Mouse (Mus musculus): ENCODE measurements around the gene Bcar3.
A peak's percentile ranks its signal among the peaks of the same experiment; 100 is the strongest.
"Not testable (repeated sequence)": the region's sequence is repeated elsewhere in the genome, so short reads cannot be mapped to it uniquely, and the experiment has no call there.

Gene Bcar3

DNA sequence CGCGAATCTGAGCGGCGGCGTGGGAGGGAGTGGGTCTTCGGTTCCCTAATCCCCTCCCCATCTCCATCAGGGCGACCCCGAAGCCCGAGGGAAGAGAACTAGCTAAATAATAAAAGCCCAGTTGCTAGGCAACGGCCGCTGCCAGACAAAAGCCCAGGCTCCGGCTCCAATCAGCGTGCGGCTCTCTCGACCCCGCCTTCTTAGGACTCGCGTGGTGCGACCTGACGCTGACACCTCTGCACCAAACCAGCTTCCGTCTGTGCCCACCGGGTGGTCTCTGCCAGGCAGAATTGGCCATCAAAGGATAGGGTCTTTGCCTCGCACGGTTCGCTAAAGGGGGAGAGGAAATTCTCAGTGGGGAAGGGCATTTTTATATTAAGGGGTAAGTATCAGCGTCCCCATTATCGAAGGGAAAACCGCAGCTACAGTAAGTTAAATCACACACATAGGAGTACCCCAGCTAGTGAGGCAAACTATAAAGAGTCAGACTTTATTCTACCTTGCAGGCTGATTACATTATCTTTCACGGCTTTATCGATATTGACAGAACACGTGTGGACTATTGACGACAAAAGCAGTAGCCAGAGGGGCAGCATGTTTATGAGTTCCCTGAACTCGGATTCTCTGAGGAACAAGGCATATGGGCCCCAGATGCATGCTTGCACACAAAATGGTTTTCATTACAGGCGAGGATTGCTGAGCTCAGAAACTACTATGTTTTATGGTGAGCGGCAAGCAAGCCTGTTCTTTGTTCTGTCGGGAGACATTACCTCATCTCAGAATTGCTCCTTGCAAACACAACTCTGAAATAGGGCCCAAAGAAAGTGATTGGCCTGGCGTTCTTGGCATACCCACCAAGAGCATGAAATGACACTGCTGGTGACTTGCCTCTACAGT lies at the start of gene Bcar3:
Bcar3 (plus strand) TSS at position 183 of the 897 bp plus-strand sequence.
- DNase-seq = peak; percentile 91

- DNase-seq = peak; percentile 12
Measured at GRCm38 (mm10) chr3:122244759-122245158, 49.2 kb upstream of the Bcar3 start.

DNA sequence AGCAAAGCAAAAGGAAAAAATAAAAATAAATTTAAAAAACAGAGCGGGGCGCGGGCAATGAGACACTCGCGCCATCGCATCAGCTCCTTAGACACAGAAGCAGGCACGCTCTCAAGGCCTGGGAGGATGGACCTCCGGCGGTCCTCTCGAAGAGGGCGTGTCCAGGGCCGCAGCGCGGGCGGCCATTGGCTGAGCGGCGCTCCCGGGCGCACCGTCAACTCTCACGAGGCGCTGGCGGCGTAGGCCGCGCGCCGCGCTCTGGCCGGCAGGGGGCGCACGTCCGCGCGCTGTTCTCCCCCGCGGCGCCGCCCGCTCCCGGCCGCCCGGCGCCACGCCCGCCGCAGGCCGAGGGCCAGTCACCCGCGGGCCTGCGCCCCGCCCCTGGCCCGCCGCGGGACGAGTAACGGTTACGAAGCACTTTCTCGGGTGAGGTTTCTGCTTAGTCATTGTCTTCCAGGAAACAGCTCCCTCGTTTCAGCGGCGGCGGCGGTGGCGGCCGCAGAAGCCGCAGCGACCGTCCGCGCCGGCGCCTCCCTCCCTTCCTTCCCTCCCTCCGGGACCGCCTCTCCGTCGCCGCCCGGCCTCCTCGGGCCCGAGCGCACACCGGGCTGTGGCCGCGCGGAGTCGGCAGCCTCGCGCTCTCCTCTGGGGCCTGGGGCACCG lies 48.6 kb upstream of the Bcar3 start, which contains the start of gene Gclm:
Gclm (plus strand) TSS at position 343 of the 663 bp plus-strand sequence.
- peak; percentile 94 for DNase-seq

GRCm38 (mm10) chr3:122245878-122246332 lies 48.0 kb upstream of the Bcar3 start:
- DNase-seq = peak; percentile 61

DNA sequence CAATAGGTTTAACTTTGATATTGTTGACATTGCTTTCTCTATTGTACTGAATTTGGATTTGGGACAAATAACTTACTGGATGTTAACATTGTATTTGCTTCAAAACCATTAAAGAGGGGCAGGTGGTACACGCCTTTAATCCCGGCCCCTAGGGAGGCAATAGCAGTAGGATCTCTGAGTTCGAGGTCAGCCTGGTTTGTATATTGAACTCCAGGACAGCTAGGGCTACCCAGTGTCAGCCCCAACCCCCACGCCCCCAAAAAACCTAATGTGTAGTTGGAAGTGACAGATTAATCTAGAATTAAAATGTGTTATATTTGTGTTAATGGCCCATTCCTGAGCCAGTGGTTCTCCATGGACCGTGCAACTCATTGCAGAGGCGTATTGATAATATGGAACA lies 47.5 kb upstream of the Bcar3 start:
- no peak for DNase-seq

DNA sequence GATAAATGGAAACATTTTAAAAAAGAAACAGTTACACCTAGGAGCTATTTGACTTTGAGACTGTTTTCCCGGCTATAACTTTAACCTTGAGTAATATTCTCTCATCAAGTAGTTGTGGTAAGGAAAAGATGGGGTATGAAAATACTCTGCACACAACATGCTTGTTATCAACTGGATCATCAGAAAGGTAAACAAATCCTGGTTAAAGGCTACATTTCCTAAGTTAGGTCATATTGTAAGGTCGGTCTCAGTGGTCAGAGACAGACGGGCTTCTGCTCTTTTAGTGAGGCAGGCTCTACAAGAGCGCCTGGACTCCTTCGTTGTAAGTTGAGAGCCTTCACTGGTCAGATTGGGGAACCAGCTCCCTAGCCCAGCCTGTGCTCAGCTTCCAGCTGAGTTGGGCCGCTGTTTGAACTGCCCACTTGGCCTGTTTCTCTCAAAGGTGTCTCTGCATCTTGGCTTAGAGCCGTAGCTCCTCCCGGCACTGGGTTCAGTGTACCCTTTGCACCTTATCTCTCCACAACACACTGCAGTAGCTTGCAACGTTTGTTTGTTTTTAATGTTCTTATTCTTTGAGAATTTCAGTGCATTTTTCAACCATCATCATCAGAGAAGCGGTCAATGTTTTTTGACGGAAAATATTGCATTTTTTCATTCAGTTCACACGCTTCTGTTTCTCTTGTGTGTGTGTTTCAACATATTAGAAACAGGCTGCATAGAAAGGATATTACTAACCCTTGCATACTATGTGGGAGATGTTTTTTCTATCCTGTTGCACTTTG lies 46.8 kb upstream of the Bcar3 start:
- DNase-seq = peak; percentile 46

GRCm38 (mm10) chr3:122247768-122248100 lies 46.2 kb upstream of the Bcar3 start:
- no peak for DNase-seq

DNA sequence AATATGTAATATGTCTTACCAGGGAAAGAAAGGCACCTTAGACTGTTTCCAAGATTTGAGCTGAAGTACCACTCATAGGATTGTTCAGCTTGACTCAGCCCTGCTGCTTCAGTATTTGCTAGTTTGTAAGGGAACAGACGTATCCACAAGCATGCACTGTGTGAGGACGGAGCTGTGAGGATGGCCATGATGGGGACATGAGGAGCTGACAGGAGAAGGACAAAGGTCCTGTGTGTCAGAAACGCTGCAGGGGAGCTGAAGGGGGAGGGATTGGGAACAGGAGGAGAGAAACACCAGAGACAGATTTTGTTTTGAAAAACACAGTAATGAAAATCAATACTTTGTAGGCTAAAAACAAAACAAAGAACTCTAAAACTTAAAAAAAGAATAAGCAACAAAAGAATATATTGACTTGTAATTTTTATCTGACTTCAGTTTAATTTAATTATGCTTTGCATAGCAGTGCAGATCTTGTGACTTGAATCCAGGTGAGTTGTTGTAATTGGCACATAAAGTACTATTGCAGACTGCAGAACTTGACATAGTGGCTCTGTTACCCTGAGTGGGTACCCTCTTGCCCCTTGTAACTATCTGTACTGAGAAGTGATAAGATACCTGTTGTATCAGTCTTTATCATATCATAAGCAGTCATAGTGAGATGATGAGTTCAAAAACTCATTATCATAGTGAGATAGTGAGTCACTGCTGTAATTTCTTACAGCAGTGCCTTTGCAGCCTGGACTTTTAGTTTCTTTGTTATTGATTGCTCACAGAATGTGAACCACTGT lies 41.3 kb upstream of the Bcar3 start:
- DNase-seq = no peak

GRCm38 (mm10) chr3:122254050-122254449 lies 39.9 kb upstream of the Bcar3 start:
- not testable (repeated sequence) for DNase-seq

DNA sequence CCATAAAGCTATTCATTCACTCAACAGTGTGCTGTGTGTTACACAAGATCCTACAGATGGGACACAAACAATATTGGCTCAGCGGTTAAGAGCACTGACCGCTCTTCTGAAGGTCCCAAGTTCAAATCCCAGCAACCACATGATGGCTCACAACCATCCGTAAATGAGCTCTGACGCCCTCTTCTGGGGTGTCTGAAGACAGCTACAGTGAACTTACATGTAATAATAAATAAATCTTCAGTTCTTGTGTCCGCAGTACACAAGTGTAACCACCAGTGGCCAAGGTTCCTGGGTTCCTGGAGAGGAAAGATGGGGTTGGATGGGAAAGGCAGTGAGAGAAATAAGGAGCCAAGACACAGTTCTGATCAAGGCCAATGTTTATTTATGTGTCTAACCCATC lies 23.9 kb upstream of the Bcar3 start:
- DNase-seq = no peak

DNA sequence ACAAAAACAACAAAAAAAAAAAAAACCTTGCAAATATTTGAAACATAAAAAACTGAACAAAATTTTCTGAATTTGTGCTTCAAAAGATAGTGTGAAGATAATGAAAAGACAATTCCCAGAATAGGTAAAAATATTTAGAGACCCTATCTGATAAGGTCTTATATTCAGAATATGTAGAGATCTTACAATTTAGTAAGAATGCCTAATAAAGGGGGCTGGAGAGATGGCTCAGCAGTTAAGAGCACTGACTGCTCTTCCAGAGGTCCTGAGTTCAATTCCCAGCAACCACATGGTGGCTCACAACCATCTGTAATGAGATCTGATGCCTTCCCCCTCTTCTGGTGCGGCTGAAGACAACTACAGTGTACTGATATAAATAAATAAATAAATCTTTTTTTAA lies 21.4 kb upstream of the Bcar3 start:
- not testable (repeated sequence) for DNase-seq

- no peak for DNase-seq
Measured at GRCm38 (mm10) chr3:122273407-122274240, 20.3 kb upstream of the Bcar3 start.

DNA sequence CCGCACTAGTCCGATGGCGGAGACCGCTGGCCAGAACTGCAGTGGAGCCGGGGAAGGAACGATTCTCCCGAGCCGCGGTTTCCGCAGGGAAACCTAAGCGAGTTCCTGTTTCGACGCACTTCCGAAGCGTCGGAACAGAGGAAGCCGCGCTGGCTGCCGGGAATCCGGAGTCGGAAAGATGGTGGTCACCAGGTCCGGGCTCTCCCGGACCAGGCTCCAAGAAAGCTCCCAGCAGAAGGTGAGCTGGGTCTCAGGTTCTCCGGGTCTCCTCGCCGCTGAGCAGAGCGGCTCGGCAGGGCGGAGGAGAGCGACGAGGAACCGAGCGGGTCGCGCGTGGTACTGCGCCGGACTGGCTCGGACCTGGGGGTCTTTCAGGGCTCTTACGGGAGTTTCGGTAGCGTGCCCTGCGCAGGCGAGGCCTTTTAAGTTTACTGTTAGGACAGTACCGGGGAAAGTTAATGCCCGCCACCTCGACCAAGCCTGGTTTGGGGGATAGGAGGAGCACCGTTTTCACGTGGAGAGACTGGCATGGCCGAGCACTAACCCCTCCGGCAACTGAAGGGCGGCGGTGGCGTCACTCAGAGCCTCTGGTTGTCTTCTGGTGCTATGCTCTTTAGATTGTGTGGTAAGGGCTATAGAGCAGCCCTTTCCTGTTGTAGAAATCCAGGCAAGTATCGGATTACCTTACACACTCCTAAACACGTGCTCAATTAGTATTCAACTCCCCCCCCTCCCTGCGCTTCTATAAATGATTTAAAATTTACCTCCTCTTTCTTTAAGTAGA lies 19.5 kb upstream of the Bcar3 start, which contains the start of gene Dnttip2:
Dnttip2 (plus strand) TSS at position 148 of the 784 bp plus-strand sequence.
- DNase-seq = peak; percentile 89

DNA sequence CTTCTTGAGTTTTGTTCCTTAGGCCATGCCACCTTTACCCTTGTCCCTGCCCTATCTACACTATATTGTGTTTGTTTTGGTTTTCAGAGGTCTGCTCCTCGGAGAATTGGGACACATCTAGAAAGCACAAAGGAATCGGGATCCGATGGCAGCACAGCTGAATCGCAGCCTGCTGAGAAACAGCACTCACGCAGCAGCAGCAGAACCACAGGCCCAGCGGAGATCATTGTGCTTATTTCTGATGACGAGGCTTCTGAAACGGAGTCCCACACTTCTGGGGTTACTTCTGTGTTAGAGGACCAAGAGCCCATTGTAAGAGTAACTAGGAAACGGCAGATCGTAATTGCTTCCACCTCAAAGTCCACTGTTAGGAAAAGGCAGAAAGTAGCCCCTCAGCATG lies 18.8 kb upstream of the Bcar3 start:
- no peak for DNase-seq

GRCm38 (mm10) chr3:122287195-122287594 lies 6.7 kb upstream of the Bcar3 start:
- no peak for DNase-seq

DNA sequence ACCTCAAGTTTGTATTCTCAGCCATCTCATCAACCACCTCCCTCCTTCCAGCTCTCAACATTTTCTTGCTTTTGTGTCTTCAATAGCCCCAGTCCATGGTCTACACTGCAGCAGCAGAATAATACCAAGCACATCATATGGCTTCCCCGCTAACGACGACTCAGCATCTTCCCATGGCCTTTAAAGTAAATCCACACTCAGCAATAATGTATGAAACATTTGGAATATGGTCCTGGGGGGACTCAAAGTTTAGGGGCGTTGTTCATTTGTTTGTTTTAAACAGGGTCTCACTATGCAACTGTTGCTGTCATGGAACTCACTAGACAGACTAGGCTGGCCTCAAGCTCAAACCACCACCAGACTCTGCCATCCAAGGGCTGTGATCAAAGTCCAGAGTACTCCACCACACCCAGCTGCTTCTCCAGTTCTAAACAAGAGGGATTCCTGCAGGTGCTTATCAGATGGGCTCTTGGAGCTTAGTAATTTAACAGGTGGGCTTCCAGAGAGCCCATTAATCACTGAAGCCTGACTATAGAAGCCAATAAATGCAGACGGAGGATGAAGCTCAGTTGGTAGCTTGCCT lies 5.2 kb upstream of the Bcar3 start:
- no peak for DNase-seq

DNA sequence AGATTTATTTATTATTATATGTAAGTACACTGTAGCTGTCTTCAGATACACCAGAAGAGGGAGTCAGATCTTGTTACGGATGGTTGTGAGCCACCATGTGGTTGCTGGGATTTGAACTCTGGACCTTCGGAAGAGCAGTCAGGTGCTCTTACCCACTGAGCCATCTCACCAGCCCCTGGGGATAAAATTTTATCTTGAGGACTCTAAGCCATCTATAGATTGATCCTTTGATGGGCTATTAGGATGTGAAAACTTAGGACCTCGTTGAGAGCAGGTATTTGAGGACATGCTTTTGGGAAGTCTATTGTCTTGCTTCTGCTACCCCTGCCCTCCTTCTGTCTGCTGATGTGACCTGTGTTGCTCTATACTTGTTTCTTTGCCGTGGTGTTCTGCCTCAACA lies 4.6 kb upstream of the Bcar3 start:
- not testable (repeated sequence) for DNase-seq

DNA sequence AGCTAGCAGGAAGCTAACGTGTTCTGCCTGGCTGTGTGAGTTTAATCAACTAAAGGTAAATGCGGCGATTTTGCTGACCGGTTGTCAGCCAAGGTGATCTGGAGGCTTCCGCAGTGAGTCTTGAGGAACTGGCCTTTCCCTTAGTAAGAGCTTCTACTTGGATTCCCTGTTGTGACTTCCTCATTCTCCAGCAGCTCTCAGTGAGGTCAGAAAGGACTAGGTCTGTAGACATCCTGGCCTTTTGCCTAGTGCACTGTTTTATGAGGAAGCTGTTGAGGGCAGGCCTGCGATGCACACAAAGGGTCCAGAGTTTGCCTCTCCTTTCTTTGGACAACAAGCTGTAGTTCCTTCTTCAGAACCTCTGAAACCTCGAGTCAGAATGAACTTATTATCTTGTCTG lies 3.2 kb upstream of the Bcar3 start:
- no peak for DNase-seq

- DNase-seq = no peak
Measured at GRCm38 (mm10) chr3:122291828-122292227, 2.1 kb upstream of the Bcar3 start.

Data from kidney, adult 11 months (tissue).